Mouse (Mus musculus) left cerebral cortex, adult 2 months (tissue): ENCODE measurements around the gene 2700081O15Rik. TPM values are rescaled to one million over a fixed set of nuclear protein-coding genes. Genes with fewer than 3 reads are reported as not detected.

Experiments
- DNase-seq, 2 experiments: peaks; one replicate each; pipeline ENCODE4 v3.0.0; 2021 to 2022; ENCODE audit warnings: low spot score in 2 of 2, mixed read lengths in 1 of 2; ENCODE audit errors: extremely low spot score in 1 of 2
- H3K27ac ChIP-seq: fragments of 200-600 bp; 2 replicates; pipeline ENCODE4 v1.8.1; 2022
- H3K4me3 ChIP-seq: fragments of 200-600 bp; 2 replicates; pipeline ENCODE4 v1.8.1; 2022
- CTCF ChIP-seq: fragments of 200-600 bp; IDR thresholded peaks from 2 replicates; pipeline ENCODE4 v1.8.1; 2022; ENCODE audit warnings: antibody characterized with exemption, mild to moderate bottlenecking, moderate library complexity
- intact Hi-C: fragments of 180-260 bp; cut with DNase I; formaldehyde crosslinking; loops from one replicate; pipeline ENCODE4 v1.15.1; 2025
- total RNA-seq, 2 experiments: library from RNA; stranded (reverse); gene quantifications; 2 replicates each; pipeline ENCODE4 v1.2.3; 2021

2700081O15Rik gene
- total RNA-seq, 2 experiments from 2014 or later, result 32.1 to 34.1 TPM

- no peak for DNase-seq
- no peak for TF ChIP-seq CTCF
- Histone ChIP-seq H3K27ac (no peak overlapping the region), H3K4me3 (no peak overlapping the region)
- intact Hi-C loops, result no loop called here
Observed at GRCm38 (mm10) chr19:7420841-7421601, 3.6 kb downstream of the 2700081O15Rik start.

- no peak for TF ChIP-seq CTCF
- DNase-seq, result peak; percentile 62 to 80
- Histone ChIP-seq H3K27ac (peak overlapping the region; percentile 42), H3K4me3 (peak overlapping the region; percentile 30)
- intact Hi-C loops, result no loop called here
Observed at GRCm38 (mm10) chr19:7421602-7422591, 4.5 kb downstream of the 2700081O15Rik start.

DNA sequence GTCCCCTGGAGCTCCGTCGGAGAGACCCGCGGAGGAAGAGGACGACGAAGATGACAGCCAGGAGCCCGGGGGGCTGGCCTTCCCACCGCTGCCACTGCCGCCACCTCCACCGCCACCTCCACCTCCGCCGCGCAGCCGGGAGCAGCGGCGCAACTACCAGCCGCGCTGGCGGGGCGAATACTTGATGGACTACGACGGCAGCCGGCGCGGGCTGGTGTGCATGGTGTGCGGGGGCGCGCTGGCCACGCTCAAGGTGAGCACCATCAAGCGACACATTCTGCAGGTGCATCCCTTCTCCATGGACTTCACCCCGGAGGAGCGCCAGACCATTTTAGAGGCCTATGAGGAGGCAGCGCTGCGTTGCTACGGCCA is 5.2 kb downstream of the 2700081O15Rik start:
- peak in 1 of 2 experiments; percentile 50 for DNase-seq
- Histone ChIP-seq H3K27ac (peak overlapping the region; percentile 42), H3K4me3 (peak overlapping the region; percentile 30)
- intact Hi-C loops, result no loop called here
- no peak for TF ChIP-seq CTCF

DNA sequence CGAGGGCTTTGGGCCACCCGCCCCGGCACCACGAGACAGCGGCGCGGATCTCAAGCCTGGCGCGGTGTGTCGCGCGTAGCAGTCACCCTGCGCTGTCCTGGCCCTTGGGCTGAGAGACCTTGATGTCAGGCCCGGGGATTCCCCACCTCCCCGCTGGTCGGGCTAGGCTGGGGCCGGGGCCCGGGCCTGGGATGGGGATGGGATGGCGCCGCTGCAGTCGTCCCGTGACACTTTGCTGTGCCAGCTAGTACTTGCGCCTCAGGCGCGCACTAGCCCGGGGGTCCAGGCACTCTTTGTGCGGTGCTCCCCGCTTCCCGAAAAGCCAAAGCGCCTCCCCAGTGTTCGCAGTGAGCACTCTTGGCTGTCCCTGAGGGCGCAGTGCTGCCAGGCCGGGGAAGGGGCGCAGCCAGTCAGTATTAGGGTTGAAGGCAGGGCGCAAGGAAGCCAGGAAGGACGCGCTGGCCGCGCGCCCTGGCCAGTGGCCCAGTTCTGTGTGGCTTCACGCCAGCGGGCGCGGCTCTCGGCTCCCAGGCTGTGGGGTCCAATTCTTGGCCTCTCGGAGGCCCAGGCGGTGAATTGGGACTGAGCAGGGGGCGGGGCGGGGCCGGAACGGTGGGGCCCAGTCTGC is 5.7 kb downstream of the 2700081O15Rik start:
- intact Hi-C loops, result no loop called here
- Histone ChIP-seq H3K4me3 (peak overlapping the region; percentile 30), H3K27ac (peak overlapping the region; percentile 42)
- DNase-seq, result peak; percentile 76 to 82
- no peak for TF ChIP-seq CTCF

- TF ChIP-seq CTCF, result no peak
- H3K27ac ChIP-seq, result no peak overlapping the region; the same call in 1 of the 2 replicates
- no peak for DNase-seq
- intact Hi-C loops, result no loop called here
- peak overlapping the region; percentile 30 for H3K4me3 ChIP-seq
Observed at GRCm38 (mm10) chr19:7423656-7424030, 6.2 kb downstream of the 2700081O15Rik start.

- TF ChIP-seq CTCF, result no peak
- Histone ChIP-seq H3K4me3 (no peak overlapping the region), H3K27ac (no peak overlapping the region; the same call in 1 of the 2 replicates)
- DNase-seq, result no peak
- intact Hi-C loops, result no loop called here
Observed at GRCm38 (mm10) chr19:7424131-7424530, 6.7 kb downstream of the 2700081O15Rik start.

DNA sequence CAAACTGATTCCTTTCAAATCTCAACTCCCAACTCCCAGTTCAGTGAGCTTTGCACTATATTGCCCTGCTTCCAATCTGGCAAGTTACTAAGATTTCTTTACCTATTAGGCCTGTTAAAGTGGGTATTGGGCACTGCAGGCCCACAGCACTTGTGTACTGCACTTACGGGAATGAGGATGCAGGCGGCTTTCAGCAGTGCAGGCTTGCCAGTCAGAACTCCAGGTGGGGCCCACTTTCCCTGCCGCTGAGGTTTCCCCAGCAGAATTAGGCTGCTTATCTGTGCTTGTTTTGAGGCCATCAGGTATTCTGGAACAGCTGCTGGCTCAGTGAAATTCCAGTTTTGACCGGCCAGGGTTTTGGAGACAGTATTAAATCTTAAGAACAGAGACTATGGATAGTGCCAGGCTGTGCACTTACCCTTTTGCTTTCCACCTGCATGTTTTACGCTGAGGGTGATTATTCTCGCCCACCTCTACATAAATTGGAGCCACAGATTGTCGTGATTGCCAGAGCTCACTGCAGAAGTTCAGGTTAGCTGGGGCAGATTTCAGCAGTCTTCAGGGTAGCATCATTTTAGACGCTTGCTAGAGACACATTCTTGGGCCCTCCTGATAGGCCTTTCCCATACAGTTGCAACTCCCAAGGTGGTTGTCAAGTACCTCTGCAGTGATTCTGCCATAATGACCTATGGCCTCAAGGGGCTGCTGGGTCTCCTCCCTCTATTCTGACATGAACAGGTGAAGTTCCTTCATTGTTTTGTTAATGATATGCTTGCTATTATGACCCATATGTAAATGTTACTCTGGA is 7.4 kb downstream of the 2700081O15Rik start:
- DNase-seq, result no peak

GRCm38 (mm10) chr19:7425398-7425775 is 8.0 kb downstream of the 2700081O15Rik start:
- Histone ChIP-seq H3K27ac (no peak overlapping the region), H3K4me3 (no peak overlapping the region)
- DNase-seq, result no peak
- intact Hi-C loops, result no loop called here
- TF ChIP-seq CTCF, result no peak

More for the DNA sequence above, 7.4 kb downstream of the 2700081O15Rik start:
- intact Hi-C loops, result no loop called here
- 0 out of 2 replicates have a peak overlapping the region, but pooled peaks have one; percentile 19 for H3K27ac ChIP-seq
- H3K4me3 ChIP-seq, result no peak overlapping the region
- TF ChIP-seq CTCF, result no peak

DNA sequence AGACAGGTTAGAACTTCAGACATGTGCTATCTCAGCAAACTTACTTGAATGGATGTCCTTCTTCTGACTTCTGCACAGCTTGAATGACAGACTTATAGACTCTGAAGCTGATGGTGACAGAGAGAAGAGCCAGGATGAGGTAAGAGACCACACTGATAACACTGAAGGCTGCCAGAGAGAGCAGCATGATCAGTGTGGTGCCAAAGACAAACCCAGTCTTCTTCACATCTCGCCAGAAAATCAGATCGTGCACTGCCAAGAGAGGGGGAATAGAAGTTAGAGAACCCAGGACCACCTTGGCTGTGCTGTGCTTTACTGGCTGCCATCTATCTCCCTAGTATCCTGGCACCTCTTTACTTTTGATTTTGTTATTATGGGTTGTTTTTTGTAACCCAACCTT is 17.5 kb downstream of the 2700081O15Rik start:
- no peak for TF ChIP-seq CTCF
- intact Hi-C loops, result no loop called here
- H3K4me3 ChIP-seq, result no peak overlapping the region
- no peak for DNase-seq
- no peak overlapping the region for H3K27ac ChIP-seq

GRCm38 (mm10) chr19:7436061-7436970 is 18.9 kb downstream of the 2700081O15Rik start:
- DNase-seq, result no peak
- TF ChIP-seq CTCF, result peak; percentile 77
- intact Hi-C loops, result no loop called here
- Histone ChIP-seq H3K27ac (no peak overlapping the region), H3K4me3 (no peak overlapping the region)
